ENCODE assay signal across 15 mouse cellular contexts in genomic region chr16:34000715-34001114, GRCm38 (mm10). TPM values are rescaled to one million over a fixed set of nuclear protein-coding genes. Genes with fewer than 3 reads are reported as not detected.
A peak's percentile ranks its signal among the peaks of the same experiment; 100 is the strongest.
DNase-seq lines count a peak whose midpoint lies in the region; TF ChIP-seq lines count a peak whose summit lies in the region.
"Had no signal": no experiment of that assay in that cellular context is flagged by ENCODE, and none has a peak within 500 bp of the region (broad histone marks: within the 10 kb centered on the region; RNA-seq: fewer than 3 reads in every experiment).

No protein-coding gene starts in this region.

- WGBS in lung, adult 2 months = 40% methylated on average over 8 of the region's 8 CpGs
- WGBS in large intestine, adult 2 months = 15% methylated on average over 8 of the region's 8 CpGs

- no peak for TF ChIP-seq POLR2A in lung, adult 2 months (IDR thresholded peaks at IDR 0.05; ENCODE audit: borderline replicate concordance, extremely low read depth, low read depth, low read length)

- intact Hi-C loops in gastrocnemius, adult 2 months (cut with DNase I) = no loop called here

- H3K4me3 ChIP-seq in lung, adult 2 months (replicated peaks; ENCODE audit: extremely low read depth, low read depth, low read length) = no peak overlapping the region
- no peak overlapping the region for H3K4me3 ChIP-seq in gastrocnemius, adult 2 months
- H3K4me3 ChIP-seq: forebrain, embryonic 10.5 days; heart, embryonic 15.5 days; left cerebral cortex, adult 2 months; liver, embryonic 12.5 days; megakaryocyte, embryonic 14.5 days; neural tube, embryonic 12.5 days had no signal

- H3K4me1 ChIP-seq in lung, adult 2 months (ENCODE audit: control insufficient read depth, insufficient read depth, low read length) = no peaks in the 10 kb centered on the region

- H3K27ac ChIP-seq in gastrocnemius, adult 2 months = peak overlapping the region; percentile 79
- H3K27ac ChIP-seq: forebrain, embryonic 10.5 days; heart, embryonic 15.5 days; left cerebral cortex, adult 2 months; liver, embryonic 12.5 days; neural tube, embryonic 12.5 days had no signal

- no peak for TF ChIP-seq CTCF in lung, adult 2 months (IDR thresholded peaks at IDR 0.05; ENCODE audit: insufficient read depth, low read length)
- no peak for TF ChIP-seq CTCF in gastrocnemius, adult 2 months (IDR thresholded peaks at IDR 0.05)

- DNase-seq in lung, adult 18-20 months = peak; percentile 47 to 69
- no peak for DNase-seq in lung, adult 2 months
- DNase-seq in gastrocnemius, adult 2 months = peak; percentile 79
- peak; percentile 92 for DNase-seq in large intestine, adult 2 months (ENCODE audit: low read depth, low spot score)
- no peak for DNase-seq in MN1 (ENCODE audit: low spot score)
- no peak for DNase-seq in thymus, postnatal 10 days (ENCODE audit: low spot score in 2 of 2)
- DNase-seq in frontal cortex, postnatal 10 days (ENCODE audit: low spot score in 2 of 2) = no peak
- DNase-seq: kidney, postnatal 36 days; right cerebral cortex, postnatal 25 days had no signal

RNA-seq across cellular contexts. Expression of gene Umps, which starts 33.9 kb away (rescaled TPM):
- 4.5 and 4.7 TPM in 2 replicates for polyA plus RNA-seq in lung, adult 2 months (2012; rRNA removed)
- 1 to 10 TPM; 5.3 to 7.3 TPM for total RNA-seq in gastrocnemius, adult 2 months (2021)
- 6.9 and 7.9 TPM in 2 replicates for polyA plus RNA-seq in large intestine, adult 2 months (2012; rRNA removed)

Comparison
In these comparisons a context has a peak if more than half of its experiments do, and no peak if none do; other contexts are left out.
1. DNase-seq: peak in lung, adult 18-20 months (2 of 2), gastrocnemius, adult 2 months (single experiment) and large intestine, adult 2 months (single experiment); none in lung, adult 2 months (single experiment), MN1 (single experiment), thymus, postnatal 10 days (0 of 2) and frontal cortex, postnatal 10 days (0 of 2).